Mouse (Mus musculus) lung, postnatal 0 days (tissue): Measurements from ENCODE around the gene Blm.

Source experiments
- CTCF ChIP-seq: IDR thresholded peaks from 2 replicates; pipeline ENCODE4 v1.5.1; 2016; ENCODE audit warnings: antibody characterized with exemption, mild to moderate bottlenecking
- EP300 ChIP-seq: IDR thresholded peaks from 2 replicates; pipeline ENCODE4 v1.6.1; 2016; ENCODE audit warnings: antibody characterized with exemption, mild to moderate bottlenecking, control low read depth

- TF ChIP-seq CTCF (no peak), EP300 (no peak)
Observed at GRCm38 (mm10) chr7:80500099-80500498, 34.8 kb downstream of the Blm start.
